Mouse (Mus musculus) liver, adult 2 months (tissue): Measurements from ENCODE around the gene Itpr2. TPM values are rescaled to one million over a fixed set of nuclear protein-coding genes. Genes with fewer than 3 reads are reported as not detected.

Experiments
- DNase-seq: peaks from one replicate; pipeline ENCODE4 v3.0.0-alpha.2; 2011; ENCODE audit warnings: low read depth, low spot score; ENCODE audit errors: extremely low read depth
- H3K27ac ChIP-seq: fragments of 200-500 bp; replicated peaks from 2 replicates; pipeline ENCODE4 v1.5.1; 2012; ENCODE audit warnings: low read depth, mild to moderate bottlenecking, control low read depth, inconsistent platforms, low read length; ENCODE audit not compliant: insufficient read depth
- H3K27me3 ChIP-seq: fragments of 200-500 bp; 2 replicates; pipeline ENCODE4 v1.6.1; 2012; ENCODE audit warnings: mild to moderate bottlenecking, moderate library complexity, low read length, inconsistent platforms; ENCODE audit not compliant: control insufficient read depth, insufficient read depth
- H3K36me3 ChIP-seq: fragments of 200-500 bp; 2 replicates; pipeline ENCODE4 v1.6.1; 2012; ENCODE audit warnings: low read length, inconsistent platforms; ENCODE audit not compliant: control insufficient read depth, insufficient read depth
- H3K4me1 ChIP-seq: fragments of 200-500 bp; 2 replicates; pipeline ENCODE4 v1.6.1; 2011; ENCODE audit warnings: low read length; ENCODE audit not compliant: control insufficient read depth, insufficient read depth
- H3K4me3 ChIP-seq: fragments of 200-500 bp; 2 replicates; pipeline ENCODE4 v1.5.1; 2011; ENCODE audit warnings: low read depth, mild to moderate bottlenecking, control low read depth, low read length, moderate library complexity; ENCODE audit not compliant: insufficient read depth
- H3K79me2 ChIP-seq: fragments of 200-500 bp; 2 replicates; pipeline ENCODE4 v1.6.1; 2012; ENCODE audit warnings: inconsistent platforms, mild to moderate bottlenecking, low read length, moderate library complexity; ENCODE audit not compliant: control insufficient read depth, insufficient read depth
- H3K9ac ChIP-seq: fragments of 200-500 bp; 2 replicates; pipeline ENCODE4 v1.6.1; 2012; ENCODE audit warnings: low read depth, mild to moderate bottlenecking, control low read depth, inconsistent platforms, low read length
- CTCF ChIP-seq: fragments of 200-500 bp; IDR thresholded peaks from 2 replicates; pipeline ENCODE4 v1.5.1; 2011; ENCODE audit warnings: low read depth, low read length, control low read depth
- POLR2A ChIP-seq: fragments of 200-500 bp; IDR thresholded peaks from 2 replicates; pipeline ENCODE4 v1.6.1; 2011; ENCODE audit warnings: low read length, control low read depth; ENCODE audit not compliant: insufficient read depth; ENCODE audit errors: extremely low read depth
- WGBS: fragments of 180-500 bp; shearing (Covaris S2); methylation state at CpG from one replicate; pipeline ENCODE4 v1.1.7; 2018; 5-methylcytosine and 5-hydroxymethylcytosine counted together
- polyA plus RNA-seq: library from polyadenylated mRNA; depleted of rRNA; stranded (reverse); fragments of >200 nt; gene quantifications from 2 replicates; pipeline ENCODE4 v1.2.3, GENCODE M21; 2012
- total RNA-seq: library from RNA; depleted of rRNA; stranded (reverse); fragments of >200 nt; gene quantifications from 2 replicates; pipeline ENCODE4 v1.2.3, GENCODE M21; 2014

Gene Itpr2
- total and polyA plus RNA-seq, 2 experiments, result 9.5 to 22.9 TPM

DNA sequence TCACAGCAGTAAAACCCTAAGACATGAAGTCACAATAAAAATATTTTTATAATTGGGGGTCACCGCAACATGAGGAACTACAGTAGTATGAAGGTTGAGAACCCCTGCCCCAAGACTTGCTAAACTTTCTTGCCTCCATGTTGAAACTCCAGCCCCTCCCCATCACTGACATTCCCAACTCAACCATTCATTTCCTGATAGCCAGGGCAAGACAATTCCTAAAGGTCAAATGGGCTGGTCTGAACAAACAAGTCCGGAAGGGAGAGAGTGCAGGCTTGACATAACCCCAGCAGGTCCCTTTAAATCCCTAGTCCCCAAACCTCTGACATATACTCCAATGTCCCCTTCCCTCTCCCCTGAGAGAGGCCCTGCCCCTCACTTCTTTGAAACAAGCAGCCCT, 253.7 kb downstream of the Itpr2 start:
- H3K9ac ChIP-seq, result no peak overlapping the region
- H3K79me2 ChIP-seq, result no peaks in the 10 kb centered on the region
- no peaks in the 10 kb centered on the region for H3K4me1 ChIP-seq
- H3K27ac ChIP-seq, result no peak overlapping the region
- 76% methylated on average over 2 of the region's 2 CpGs for WGBS
- H3K27me3 ChIP-seq, result no peaks in the 10 kb centered on the region
- H3K36me3 ChIP-seq, result peaks cover 3% of the 10 kb centered on the region; the same call in 1 of the 2 replicates
- DNase-seq, result no peak
- no peak overlapping the region for H3K4me3 ChIP-seq
- TF ChIP-seq CTCF, result no peak
- no peak for TF ChIP-seq POLR2A

- Histone ChIP-seq H3K27ac (no peak overlapping the region), H3K27me3 (no peaks in the 10 kb centered on the region), H3K4me1 (no peaks in the 10 kb centered on the region), H3K4me3 (no peak overlapping the region), H3K79me2 (no peaks in the 10 kb centered on the region), H3K36me3 (peaks cover 3% of the 10 kb centered on the region; the same call in 1 of the 2 replicates), H3K9ac (no peak overlapping the region)
- no peak for DNase-seq
- TF ChIP-seq POLR2A, result no peak
- no peak for TF ChIP-seq CTCF
- 93% methylated on average over 1 of the region's 1 CpGs for WGBS
Observed at GRCm38 (mm10) chr6:146247906-146248305, 254.1 kb downstream of the Itpr2 start.

- H3K36me3 ChIP-seq, result peaks cover 3% of the 10 kb centered on the region
- no peaks in the 10 kb centered on the region for H3K27me3 ChIP-seq
- no peak overlapping the region for H3K9ac ChIP-seq
- H3K79me2 ChIP-seq, result no peaks in the 10 kb centered on the region
- no peak for DNase-seq
- TF ChIP-seq POLR2A, result no peak
- TF ChIP-seq CTCF, result no peak
- no peak overlapping the region for H3K27ac ChIP-seq
- no peak overlapping the region for H3K4me3 ChIP-seq
- no peaks in the 10 kb centered on the region for H3K4me1 ChIP-seq
- 93% methylated on average over 6 of the region's 6 CpGs for WGBS
Observed at GRCm38 (mm10) chr6:146246368-146246767, 255.7 kb downstream of the Itpr2 start.

- 94% methylated on average over 9 of the region's 9 CpGs for WGBS
- Histone ChIP-seq H3K9ac (no peak overlapping the region), H3K36me3 (peaks cover 3% of the 10 kb centered on the region), H3K79me2 (no peaks in the 10 kb centered on the region), H3K4me3 (no peak overlapping the region), H3K27me3 (no peaks in the 10 kb centered on the region), H3K27ac (no peak overlapping the region), H3K4me1 (no peaks in the 10 kb centered on the region)
- TF ChIP-seq CTCF (no peak), POLR2A (no peak)
- DNase-seq, result no peak
Observed at GRCm38 (mm10) chr6:146245888-146246287, 256.1 kb downstream of the Itpr2 start.

DNA sequence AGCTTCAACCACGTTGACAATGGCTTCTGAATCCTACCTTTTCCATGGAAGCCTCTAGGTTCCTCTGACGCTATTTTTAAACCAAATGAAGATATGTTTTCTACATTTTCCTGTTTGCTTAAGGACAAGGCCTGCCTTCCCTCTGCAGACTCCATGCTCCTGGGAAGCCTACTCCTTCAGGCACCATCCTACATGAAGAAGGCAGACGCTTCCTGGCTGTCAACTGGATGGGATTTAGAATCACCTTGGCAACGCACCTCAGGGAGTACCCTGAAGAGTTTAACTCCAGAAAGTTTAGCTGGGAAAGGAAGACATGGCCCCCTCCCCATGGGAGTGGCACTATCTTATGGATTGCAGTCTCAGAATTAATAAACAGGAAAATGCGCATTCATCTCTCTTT, 259.0 kb downstream of the Itpr2 start:
- no peak for DNase-seq
- H3K27ac ChIP-seq, result no peak overlapping the region
- H3K4me3 ChIP-seq, result no peak overlapping the region
- no peaks in the 10 kb centered on the region for H3K27me3 ChIP-seq
- peaks cover 9% of the 10 kb centered on the region for H3K36me3 ChIP-seq
- H3K4me1 ChIP-seq, result no peaks in the 10 kb centered on the region
- TF ChIP-seq POLR2A (no peak), CTCF (no peak)
- no peak overlapping the region for H3K9ac ChIP-seq
- no peaks in the 10 kb centered on the region for H3K79me2 ChIP-seq
- 89% methylated on average over 5 of the region's 5 CpGs for WGBS

DNA sequence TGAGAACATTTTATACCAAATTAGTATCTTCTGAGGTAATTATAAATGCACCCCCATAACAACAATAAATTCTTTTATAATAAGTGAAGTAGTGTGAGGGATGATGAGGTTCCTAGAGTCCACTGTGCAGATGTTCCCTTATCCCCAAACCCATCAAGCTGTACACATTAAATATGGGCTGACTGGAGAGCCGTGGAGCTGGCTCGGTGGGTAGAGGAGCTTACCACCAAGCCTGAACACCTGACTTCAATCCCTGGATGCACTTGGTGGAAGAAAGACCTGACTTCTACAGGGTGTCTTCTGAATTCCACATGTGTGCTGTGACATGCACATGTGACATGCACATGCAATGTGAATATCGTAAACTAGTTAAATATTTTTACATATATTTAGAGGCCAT, 260.7 kb downstream of the Itpr2 start:
- Histone ChIP-seq H3K9ac (no peak overlapping the region), H3K79me2 (no peaks in the 10 kb centered on the region), H3K27me3 (no peaks in the 10 kb centered on the region), H3K4me1 (no peaks in the 10 kb centered on the region), H3K27ac (no peak overlapping the region), H3K36me3 (peaks cover 13% of the 10 kb centered on the region), H3K4me3 (no peak overlapping the region)
- TF ChIP-seq CTCF (no peak), POLR2A (no peak)
- WGBS, result 97% methylated on average over 3 of the region's 3 CpGs
- no peak for DNase-seq
